Mouse (Mus musculus): ENCODE measurements around the gene Kcns1.

DNA sequence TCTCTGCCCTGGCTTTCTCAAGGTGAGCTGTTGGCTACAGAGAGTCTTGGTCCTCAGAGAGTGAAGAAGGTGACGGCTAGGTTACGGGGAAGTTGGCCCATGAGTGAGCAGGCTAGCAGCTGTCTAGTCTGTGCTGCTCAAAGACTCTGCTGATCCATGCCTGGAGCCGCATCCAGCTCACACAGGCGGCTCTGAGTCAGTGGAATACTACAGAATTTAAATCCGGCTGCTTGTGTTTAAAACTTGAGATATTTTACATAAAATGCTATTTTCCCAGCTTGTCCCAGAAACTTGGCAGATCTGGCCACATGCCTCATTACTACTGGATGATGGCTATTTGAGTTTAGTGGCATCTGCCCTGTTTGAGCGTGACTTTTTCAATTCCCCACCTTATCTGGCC, 51.4 kb downstream of the Kcns1 start:
- TF ChIP-seq CTCF (IDR thresholded peaks at IDR 0.05; ENCODE audit: low read depth) (no peak), EP300 (IDR thresholded peaks at IDR 0.05; ENCODE audit: low read depth) (no peak)

Data from heart, postnatal 0 days (tissue).